Mouse (Mus musculus): ENCODE data around the gene Slc25a25. TPM values are rescaled to one million over a fixed set of nuclear protein-coding genes. Genes with fewer than 3 reads are reported as not detected.

Gene Slc25a25
- total and polyA plus RNA-seq, 3 experiments, result 6.6 to 10.0 (median 9.8) TPM

- H3K4me2 ChIP-seq (ENCODE audit: insufficient read depth, low read depth, poor library complexity, severe bottlenecking), result no peak overlapping the region
- DNase-seq (ENCODE audit: extremely low read depth), result peak; percentile 98
- H3K9me3 ChIP-seq (replicated peaks; ENCODE audit: low read length), result no peaks in the 10 kb centered on the region
- in situ Hi-C loops (cut with MboI; ENCODE audit: low pct_ligation_motif_present, low pct_unique_long_range_greater_than_20kb, low sequenced_read_pairs), result loop anchor here (5.0 kb wide), 1 partner anchor 83 kb away; no protein-coding TSS in a partner anchor
- TF ChIP-seq ZNF384 (IDR thresholded peaks at IDR 0.05; ENCODE audit: low read depth, low read length), result peak; percentile 22; the same call in 1 of the 2 replicates
- peak; percentile 99 to 100 for TF ChIP-seq CTCF (conservative IDR thresholded peaks at IDR 0.05 in 1 of 2, IDR thresholded peaks at IDR 0.05 in 1 of 2; ENCODE audit: low read depth in 2 of 2, low read length in 2 of 2)
- TF ChIP-seq TCF12 (IDR thresholded peaks at IDR 0.05; ENCODE audit: low read depth, low read length), result 0 out of 2 replicates have a peak, but pooled peaks have one; percentile 41
- no peak for TF ChIP-seq ZKSCAN1 (IDR thresholded peaks at IDR 0.05; ENCODE audit: borderline replicate concordance, low read depth, low read length)
- TF ChIP-seq MAX (IDR thresholded peaks at IDR 0.05; ENCODE audit: low read length), result peak; percentile 12; the same call in 1 of the 2 replicates
- TF ChIP-seq RCOR1 (conservative IDR thresholded peaks at IDR 0.05; ENCODE audit: low read depth, low read length), result no peak
- peak; percentile 87 for TF ChIP-seq RAD21 (IDR thresholded peaks at IDR 0.05; ENCODE audit: low read depth, low read length)
- TF ChIP-seq NELFE (IDR thresholded peaks at IDR 0.05; ENCODE audit: low read depth, low read length), result peak; percentile 87; the same call in 1 of the 2 replicates
- no peak for TF ChIP-seq PAX5 (IDR thresholded peaks at IDR 0.05; ENCODE audit: low read length)
- TF ChIP-seq SMC3 (IDR thresholded peaks at IDR 0.05; ENCODE audit: low read depth, low read length), result peak; percentile 100
- no peak for TF ChIP-seq MAZ (IDR thresholded peaks at IDR 0.05; ENCODE audit: low read depth, low read length)
- TF ChIP-seq HCFC1 (IDR thresholded peaks at IDR 0.05; ENCODE audit: low read depth, low read length), result peak; percentile 45
- TF ChIP-seq JUND (conservative IDR thresholded peaks at IDR 0.05; ENCODE audit: low read depth, low read length), result peak; percentile 53
- TF ChIP-seq SIN3A (IDR thresholded peaks at IDR 0.05; ENCODE audit: low read length), result 0 out of 2 replicates have a peak, but pooled peaks have one; percentile 30
- TF ChIP-seq KAT2A (IDR thresholded peaks at IDR 0.05; ENCODE audit: insufficient replicate concordance, low read length), result no peak
- no peak for TF ChIP-seq ETS1 (conservative IDR thresholded peaks at IDR 0.05; ENCODE audit: low read depth, low read length)
- TF ChIP-seq NRF1 (IDR thresholded peaks at IDR 0.05; ENCODE audit: low read depth, low read length), result peak; percentile 31; the same call in 1 of the 2 replicates
- peak; percentile 84 for TF ChIP-seq ZC3H11A (IDR thresholded peaks at IDR 0.05; ENCODE audit: low read depth, low read length)
- peak; percentile 41 for TF ChIP-seq BHLHE40 (IDR thresholded peaks at IDR 0.05; ENCODE audit: low read depth, low read length)
- peak; percentile 56; the same call in 1 of the 2 replicates for TF ChIP-seq IRF4 (IDR thresholded peaks at IDR 0.05; ENCODE audit: low read depth, low read length)
- TF ChIP-seq ELF1 (IDR thresholded peaks at IDR 0.05; ENCODE audit: low read depth, low read length), result 0 out of 2 replicates have a peak, but pooled peaks have one; percentile 30
- TF ChIP-seq MYC (IDR thresholded peaks at IDR 0.05; ENCODE audit: low read depth, low read length), result 0 out of 2 replicates have a peak, but pooled peaks have one; percentile 68
- 0 out of 2 replicates have a peak, but pooled peaks have one; percentile 30 for TF ChIP-seq MEF2A (IDR thresholded peaks at IDR 0.05; ENCODE audit: borderline replicate concordance, low read depth, low read length)
- no peaks in the 10 kb centered on the region for H3K27me3 ChIP-seq (replicated peaks)
- no peaks in the 10 kb centered on the region for H3K4me1 ChIP-seq (ENCODE audit: control insufficient read depth in 1 of 2, insufficient read depth in 2 of 2)
- no peaks in the 10 kb centered on the region for H3K79me2 ChIP-seq (replicated peaks; ENCODE audit: control insufficient read depth, extremely low read depth, insufficient read depth, poor library complexity, severe bottlenecking)
- peaks cover 23 to 40% of the 10 kb centered on the region in 2 experiments for H3K36me3 ChIP-seq (replicated peaks in 1 of 2; ENCODE audit: control insufficient read depth in 1 of 2, insufficient read depth in 1 of 2, low read length in 1 of 2)
- dilution Hi-C loops (cut with MboI; ENCODE audit: extremely low pct_ligation_motif_present, extremely low pct_unique_long_range_greater_than_20kb, low sequenced_read_pairs), result no loop called here
- H3K27ac ChIP-seq (ENCODE audit: insufficient read depth, low read depth), result no peak overlapping the region
- H3K9ac ChIP-seq (ENCODE audit: insufficient read depth, low read depth), result no peak overlapping the region
- no peak overlapping the region for H3K4me3 ChIP-seq (replicated peaks in 1 of 3; ENCODE audit: low read depth in 2 of 3, low read length in 2 of 3, poor library complexity in 1 of 3)
Observed at GRCm38 (mm10) chr2:32404663-32405062, 46.6 kb downstream of the Slc25a25 start.
